Mouse (Mus musculus): ENCODE measurements at regions not wholly inside any gene's neighbourhood (a gene's known extent, or its start where the extent isn't known, plus 50 kb on each side); places are given as distances from the start of the nearest gene placed in this dataset.

GRCm38 (mm10) chr6:54754810-54755209 lies 61.9 kb upstream of the Znrf2 start:
- no peak for DNase-seq (ENCODE audit: low spot score in 2 of 2)

GRCm38 (mm10) chr6:54757511-54757911 lies 59.2 kb upstream of the Znrf2 start:
- DNase-seq (ENCODE audit: low spot score in 2 of 2), result no peak

GRCm38 (mm10) chr6:54758112-54758511 lies 58.6 kb upstream of the Znrf2 start:
- DNase-seq (ENCODE audit: low spot score in 2 of 2), result peak in 1 of 2 experiments; percentile 19

- no peak for DNase-seq (ENCODE audit: low spot score in 2 of 2)
These were observed 57.5 kb upstream of the Znrf2 start for GRCm38 (mm10) chr6:54759263-54759662.

GRCm38 (mm10) chr6:54759942-54760498 lies 56.7 kb upstream of the Znrf2 start:
- DNase-seq (ENCODE audit: low spot score in 2 of 2), result no peak

- no peak for DNase-seq (ENCODE audit: low spot score in 2 of 2)
These were observed 56.2 kb upstream of the Znrf2 start for GRCm38 (mm10) chr6:54760541-54760940.

- no peak for DNase-seq (ENCODE audit: low spot score in 2 of 2)
These were observed 54.7 kb upstream of the Znrf2 start for GRCm38 (mm10) chr6:54762021-54762420.

- no peak for DNase-seq (ENCODE audit: low spot score in 2 of 2)
These were observed 54.2 kb upstream of the Znrf2 start for GRCm38 (mm10) chr6:54762499-54762898.

GRCm38 (mm10) chr6:54763669-54764068 lies 53.0 kb upstream of the Znrf2 start:
- no peak for DNase-seq (ENCODE audit: low spot score in 2 of 2)

GRCm38 (mm10) chr6:54765715-54766114 lies 51.0 kb upstream of the Znrf2 start:
- no peak for DNase-seq (ENCODE audit: low spot score in 2 of 2)

GRCm38 (mm10) chr6:54766485-54767112 lies 50.1 kb upstream of the Znrf2 start:
- no peak for DNase-seq (ENCODE audit: low spot score in 2 of 2)

Data from gastrocnemius, postnatal 4 days (tissue).